Mouse (Mus musculus) erythroblast, adult 5-6 weeks (primary cell): ENCODE results near the gene Afap1. TPM values are rescaled to one million over a fixed set of nuclear protein-coding genes. Genes with fewer than 3 reads are reported as not detected.

Source experiments
- ATAC-seq: replicated peaks from 2 replicates; pipeline ENCODE4 v1.8.0; 2016; ENCODE audit warnings: moderate number of reproducible peaks, mild to moderate bottlenecking, moderate TSS enrichment, inconsistent platforms; ENCODE audit not compliant: poor library complexity, low FRiP score, severe bottlenecking
- total RNA-seq, 2 experiments: library from RNA; stranded (forward) in 1 of 2; stranded (reverse) in 1 of 2; fragments of 150-400 nt in 1 of 2; fragments of 200-764, 138-1000 nt in 1 of 2; gene quantifications; 2 replicates each; pipeline versions ENCODE4 v1.2.3 to v1.2.4; 2015 to 2017; ENCODE audit warnings: low replicate concordance in 2 of 2

Afap1 gene
- total RNA-seq, 2 experiments from 2014 or later = 2.0 to 2.1 TPM

- ATAC-seq = no peak
Observed at GRCm38 (mm10) chr5:36021091-36021490, 128.0 kb downstream of the Afap1 start.

- no peak for ATAC-seq
Observed at GRCm38 (mm10) chr5:36022361-36022760, 129.2 kb downstream of the Afap1 start.

- no peak for ATAC-seq
Observed at GRCm38 (mm10) chr5:36024003-36024685, 131.0 kb downstream of the Afap1 start.

GRCm38 (mm10) chr5:36025076-36025475 is 132.0 kb downstream of the Afap1 start:
- no peak for ATAC-seq

- no peak for ATAC-seq
Observed at GRCm38 (mm10) chr5:36033531-36034426, 140.7 kb downstream of the Afap1 start.

- ATAC-seq = no peak
Observed at GRCm38 (mm10) chr5:36039596-36039995, 146.5 kb downstream of the Afap1 start.

GRCm38 (mm10) chr5:36040398-36041235 is 147.5 kb downstream of the Afap1 start:
- no peak for ATAC-seq

- ATAC-seq = no peak
Observed at GRCm38 (mm10) chr5:36041236-36041562, 148.1 kb downstream of the Afap1 start.

- ATAC-seq = no peak
Observed at GRCm38 (mm10) chr5:36041756-36042155, 148.6 kb downstream of the Afap1 start.

GRCm38 (mm10) chr5:36043154-36043553 is 150.0 kb downstream of the Afap1 start:
- no peak for ATAC-seq

Other genes with a start within 250 kb of the Afap1 start
- not detected in 2 replicates for gene Htra3, start 213.5 kb upstream of the Afap1 start, total RNA-seq (2015; ENCODE audit: low replicate concordance)
- gene Htra3, start 213.5 kb upstream of the Afap1 start, total RNA-seq (2017; ENCODE audit: low replicate concordance) = not detected in 2 replicates
- 0.63 and 1.3 TPM in 2 replicates for gene Sh3tc1, start 153.3 kb upstream of the Afap1 start, total RNA-seq (2015; ENCODE audit: low replicate concordance)
- 1.8 and 2.2 TPM in 2 replicates for gene Sh3tc1, start 153.3 kb upstream of the Afap1 start, total RNA-seq (2017; ENCODE audit: low replicate concordance)
- not detected in 2 replicates for gene Ablim2, start 135.4 kb upstream of the Afap1 start, total RNA-seq (2015; ENCODE audit: low replicate concordance)
- gene Ablim2, start 135.4 kb upstream of the Afap1 start, total RNA-seq (2017; ENCODE audit: low replicate concordance) = not detected in 2 replicates